Mouse (Mus musculus): ENCODE measurements around the gene Cln5. TPM values are rescaled to one million over a fixed set of nuclear protein-coding genes. Genes with fewer than 3 reads are reported as not detected.

Cln5 gene
- polyA plus RNA-seq, 1 experiment from 2014 or later = 21.9 TPM

- Histone ChIP-seq H3K4me1 (replicated peaks; ENCODE audit: control insufficient read depth, insufficient read depth) (no peaks in the 10 kb centered on the region; the same call in 1 of the 2 replicates), H3K4me3 (ENCODE audit: low read depth, low read length) (no peak overlapping the region), H3K9ac (ENCODE audit: low read length) (no peak overlapping the region), H3K27me3 (ENCODE audit: control insufficient read depth, insufficient read depth, low read length) (no peaks in the 10 kb centered on the region), H3K27ac (replicated peaks) (no peak overlapping the region), H3K36me3 (ENCODE audit: control insufficient read depth, insufficient read depth, low read length) (peaks cover 4% of the 10 kb centered on the region), H3K9me3 (ENCODE audit: control insufficient read depth, low read length) (no peaks in the 10 kb centered on the region), H3K4me2 (replicated peaks; ENCODE audit: low read depth) (no peak overlapping the region)
- no peak for ATAC-seq (ENCODE audit: low FRiP score, low TSS enrichment)
- TF ChIP-seq CTCF (IDR thresholded peaks at IDR 0.05; ENCODE audit: low read depth) = no peak
- no peak for TF ChIP-seq EP300 (optimal IDR thresholded peaks at IDR 0.05)
- no peak for DNase-seq (ENCODE audit: low spot score)
- 93% methylated on average over 8 of the region's 8 CpGs for WGBS
Measured at GRCm38 (mm10) chr14:103095826-103096225, 25.8 kb downstream of the Cln5 start.

- no peak overlapping the region for H3K4me2 ChIP-seq (replicated peaks; ENCODE audit: low read depth)
- ATAC-seq (ENCODE audit: low FRiP score, low TSS enrichment) (no peak), DNase-seq (ENCODE audit: low spot score) (no peak)
- H3K9me3 ChIP-seq (ENCODE audit: control insufficient read depth, low read length) = no peaks in the 10 kb centered on the region
- no peak overlapping the region for H3K9ac ChIP-seq (ENCODE audit: low read length)
- TF ChIP-seq CTCF (IDR thresholded peaks at IDR 0.05; ENCODE audit: low read depth) (no peak), EP300 (optimal IDR thresholded peaks at IDR 0.05) (no peak)
- H3K27ac ChIP-seq (replicated peaks) = no peak overlapping the region
- WGBS = 48% methylated on average over 6 of the region's 6 CpGs
- H3K36me3 ChIP-seq (ENCODE audit: control insufficient read depth, insufficient read depth, low read length) = peaks cover 3% of the 10 kb centered on the region; the same call in 1 of the 2 replicates
- H3K27me3 ChIP-seq (ENCODE audit: control insufficient read depth, insufficient read depth, low read length) = no peaks in the 10 kb centered on the region
- no peak overlapping the region for H3K4me3 ChIP-seq (ENCODE audit: low read depth, low read length)
- no peaks in the 10 kb centered on the region; the same call in 1 of the 2 replicates for H3K4me1 ChIP-seq (replicated peaks; ENCODE audit: control insufficient read depth, insufficient read depth)
Measured at GRCm38 (mm10) chr14:103096621-103097020, 26.6 kb downstream of the Cln5 start.

- WGBS = 0% methylated on average over 2 of the region's 2 CpGs
- peak overlapping the region; percentile 67 for H3K4me2 ChIP-seq (replicated peaks; ENCODE audit: low read depth)
- no peaks in the 10 kb centered on the region for H3K27me3 ChIP-seq (ENCODE audit: control insufficient read depth, insufficient read depth, low read length)
- TF ChIP-seq EP300 (optimal IDR thresholded peaks at IDR 0.05) (no peak), CTCF (IDR thresholded peaks at IDR 0.05; ENCODE audit: low read depth) (no peak)
- H3K9me3 ChIP-seq (ENCODE audit: control insufficient read depth, low read length) = no peaks in the 10 kb centered on the region
- ATAC-seq (ENCODE audit: low FRiP score, low TSS enrichment) = no peak
- DNase-seq (ENCODE audit: low spot score) = no peak
- peak overlapping the region; percentile 100 for H3K27ac ChIP-seq (replicated peaks)
- peak overlapping the region; percentile 95 for H3K4me3 ChIP-seq (ENCODE audit: low read depth, low read length)
- H3K9ac ChIP-seq (ENCODE audit: low read length) = peak overlapping the region; percentile 100
- H3K36me3 ChIP-seq (ENCODE audit: control insufficient read depth, insufficient read depth, low read length) = peaks cover 3% of the 10 kb centered on the region; the same call in 1 of the 2 replicates
- no peaks in the 10 kb centered on the region; the same call in 1 of the 2 replicates for H3K4me1 ChIP-seq (replicated peaks; ENCODE audit: control insufficient read depth, insufficient read depth)
Measured at GRCm38 (mm10) chr14:103098213-103098586, 28.2 kb downstream of the Cln5 start.

- H3K4me1 ChIP-seq (replicated peaks; ENCODE audit: control insufficient read depth, insufficient read depth) = no peaks in the 10 kb centered on the region; the same call in 1 of the 2 replicates
- H3K9me3 ChIP-seq (ENCODE audit: control insufficient read depth, low read length) = no peaks in the 10 kb centered on the region
- under 1% methylated on average over 41 of the region's 86 CpGs for WGBS
- H3K27ac ChIP-seq (replicated peaks) = peak overlapping the region; percentile 100
- peak; percentile 91 for DNase-seq (ENCODE audit: low spot score)
- H3K36me3 ChIP-seq (ENCODE audit: control insufficient read depth, insufficient read depth, low read length) = peaks cover 3% of the 10 kb centered on the region; the same call in 1 of the 2 replicates
- ATAC-seq (ENCODE audit: low FRiP score, low TSS enrichment) = peak; percentile 85
- H3K4me2 ChIP-seq (replicated peaks; ENCODE audit: low read depth) = peak overlapping the region; percentile 67
- no peaks in the 10 kb centered on the region for H3K27me3 ChIP-seq (ENCODE audit: control insufficient read depth, insufficient read depth, low read length)
- peak overlapping the region; percentile 100 for H3K9ac ChIP-seq (ENCODE audit: low read length)
- no peak for TF ChIP-seq EP300 (optimal IDR thresholded peaks at IDR 0.05)
- TF ChIP-seq CTCF (IDR thresholded peaks at IDR 0.05; ENCODE audit: low read depth) = no peak
- peak overlapping the region; percentile 95 for H3K4me3 ChIP-seq (ENCODE audit: low read depth, low read length)
Measured at GRCm38 (mm10) chr14:103098587-103099235, 28.7 kb downstream of the Cln5 start.

DNA sequence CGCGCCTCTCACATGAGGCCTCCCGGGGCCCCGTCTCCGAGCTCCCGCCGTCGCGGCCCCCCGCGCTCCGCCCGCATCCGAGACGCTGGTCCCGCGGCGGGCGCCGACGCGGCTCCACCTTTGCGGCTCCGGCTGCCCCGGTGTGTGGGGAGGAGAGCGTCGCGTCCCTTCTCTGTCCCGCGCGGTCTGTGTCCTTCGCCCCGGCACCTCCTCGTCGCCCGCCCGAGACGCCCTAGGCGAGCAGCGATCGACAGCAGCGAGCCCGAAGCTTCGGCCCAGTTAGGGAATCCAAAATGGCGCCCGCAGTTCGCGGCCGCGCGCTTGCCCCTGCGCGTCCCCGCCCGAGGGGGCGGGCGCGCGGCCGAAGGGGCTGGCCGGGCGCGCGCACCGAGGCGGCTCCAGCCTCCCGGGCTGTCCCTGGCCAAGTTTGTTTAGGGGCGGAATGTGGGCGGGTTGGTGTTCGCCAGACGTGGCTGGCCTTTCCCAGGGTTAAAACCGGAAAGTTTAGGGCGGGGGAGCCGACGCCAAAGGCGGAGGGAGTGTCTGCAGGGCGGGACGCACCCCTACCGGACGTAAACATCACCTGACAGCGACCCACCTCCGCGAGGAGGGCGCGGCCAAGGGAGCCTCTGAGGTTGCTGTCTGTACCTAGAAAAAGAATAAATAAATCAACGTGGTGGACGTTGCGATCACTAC, 29.4 kb downstream of the Cln5 start, which contains the start of gene Fbxl3:
Gene Fbxl3 (minus strand): TSS at position 329 of the 696 bp plus-strand sequence.
- H3K36me3 ChIP-seq (ENCODE audit: control insufficient read depth, insufficient read depth, low read length) = peaks cover 3% of the 10 kb centered on the region; the same call in 1 of the 2 replicates
- TF ChIP-seq EP300 (optimal IDR thresholded peaks at IDR 0.05) (peak; percentile 60), CTCF (IDR thresholded peaks at IDR 0.05; ENCODE audit: low read depth) (0 out of 2 replicates have a peak, but pooled peaks have one; percentile 13)
- no peaks in the 10 kb centered on the region for H3K27me3 ChIP-seq (ENCODE audit: control insufficient read depth, insufficient read depth, low read length)
- peak within 1 kb of the TSS; percentile 95 for H3K4me3 ChIP-seq (ENCODE audit: low read depth, low read length)
- no peaks in the 10 kb centered on the region for H3K4me1 ChIP-seq (replicated peaks; ENCODE audit: control insufficient read depth, insufficient read depth)
- H3K27ac ChIP-seq (replicated peaks) = peak within 1 kb of the TSS; percentile 100
- peak within 1 kb of the TSS; percentile 100 for H3K9ac ChIP-seq (ENCODE audit: low read length)
- WGBS = under 1% methylated on average over 74 of the region's 88 CpGs
- peak; percentile 96 for DNase-seq (ENCODE audit: low spot score)
- H3K4me2 ChIP-seq (replicated peaks; ENCODE audit: low read depth) = peak within 1 kb of the TSS; percentile 67
- peak; percentile 98 for ATAC-seq (ENCODE audit: low FRiP score, low TSS enrichment)
- no peaks in the 10 kb centered on the region for H3K9me3 ChIP-seq (ENCODE audit: control insufficient read depth, low read length)
